Mouse (Mus musculus) small intestine, adult 2 months (tissue): ENCODE results near the gene Zrsr1. TPM values are rescaled to one million over a fixed set of nuclear protein-coding genes. Genes with fewer than 3 reads are reported as not detected.

Experiments
- H3K27ac ChIP-seq: fragments of 200-500 bp; 2 replicates; pipeline ENCODE4 v1.5.1; 2012; ENCODE audit warnings: low read depth, low read length, control low read depth, inconsistent platforms; ENCODE audit not compliant: insufficient read depth
- H3K27me3 ChIP-seq: fragments of 200-500 bp; 2 replicates; pipeline ENCODE4 v1.6.1; 2012; ENCODE audit warnings: mild to moderate bottlenecking, moderate library complexity, low read length, inconsistent platforms; ENCODE audit not compliant: control insufficient read depth, insufficient read depth
- H3K36me3 ChIP-seq: fragments of 200-500 bp; 2 replicates; pipeline ENCODE4 v1.6.1; 2012; ENCODE audit warnings: mild to moderate bottlenecking, low read length, control low read depth, inconsistent platforms; ENCODE audit not compliant: control insufficient read depth, insufficient read depth
- H3K4me1 ChIP-seq: fragments of 200-500 bp; 2 replicates; pipeline ENCODE4 v1.6.1; 2012; ENCODE audit warnings: low read length, inconsistent platforms, mixed read lengths; ENCODE audit not compliant: control insufficient read depth, insufficient read depth, insufficient read length
- H3K4me3 ChIP-seq: fragments of 200-500 bp; 2 replicates; pipeline ENCODE4 v1.5.1; 2012; ENCODE audit warnings: low read depth, mild to moderate bottlenecking, control low read depth, inconsistent platforms, low read length, moderate library complexity
- CTCF ChIP-seq: fragments of 200-500 bp; IDR thresholded peaks from 2 replicates; pipeline ENCODE4 v1.5.1; 2012; ENCODE audit warnings: low read depth, mild to moderate bottlenecking, control low read depth, inconsistent platforms, low read length, moderate library complexity, mixed read lengths; ENCODE audit not compliant: insufficient replicate concordance, insufficient read length; ENCODE audit errors: extremely low read depth
- POLR2A ChIP-seq: fragments of 200-500 bp; IDR thresholded peaks from 2 replicates; pipeline ENCODE4 v1.6.1; 2012; ENCODE audit warnings: low read depth, mild to moderate bottlenecking, control low read depth, inconsistent platforms, low read length, moderate library complexity
- WGBS: fragments of 180-500 bp; shearing (Covaris S2); methylation state at CpG from one replicate; pipeline ENCODE4 v1.1.7; 2018; 5-methylcytosine and 5-hydroxymethylcytosine counted together
- polyA plus RNA-seq: library from polyadenylated mRNA; depleted of rRNA; stranded (reverse); fragments of >200 nt; gene quantifications from 2 replicates; pipeline ENCODE4 v1.2.3, GENCODE M21; 2012

The Zrsr1 gene
- polyA plus RNA-seq, 1 experiment = 3.9 TPM

DNA sequence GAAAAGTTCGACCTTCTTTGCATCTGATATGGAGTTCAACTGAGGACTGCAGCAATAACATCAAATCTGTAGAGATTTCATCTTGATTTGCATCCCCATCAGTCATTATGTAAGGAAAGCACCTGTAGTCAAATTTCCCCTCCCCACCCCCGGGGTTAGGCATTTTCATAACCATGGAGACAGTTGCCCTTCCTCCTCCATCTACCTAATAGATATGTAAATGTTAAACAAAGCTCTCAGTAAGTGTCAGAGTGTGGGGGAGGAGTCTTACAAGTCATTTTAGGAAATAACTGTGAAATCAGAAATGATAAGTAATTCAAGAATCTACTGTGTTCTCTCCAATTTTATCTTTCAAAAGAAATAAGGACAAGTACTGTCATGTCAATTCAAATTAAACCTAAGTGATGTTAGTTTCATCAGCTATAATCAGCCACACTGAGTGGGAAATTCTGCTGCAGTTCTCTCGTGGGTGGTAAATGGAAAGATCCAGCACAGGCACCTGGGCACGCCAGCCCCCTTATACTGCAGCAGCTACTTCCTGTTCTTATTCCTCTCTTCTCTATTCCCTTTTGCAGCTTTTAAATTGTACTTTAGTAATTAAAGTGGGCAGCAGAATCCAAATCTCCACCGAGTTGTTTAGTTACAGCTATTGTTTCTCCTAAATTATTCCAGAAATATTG is 35.2 kb upstream of the Zrsr1 start:
- Histone ChIP-seq H3K4me1 (no peaks in the 10 kb centered on the region), H3K4me3 (no peak overlapping the region), H3K27me3 (no peaks in the 10 kb centered on the region), H3K27ac (no peak overlapping the region), H3K36me3 (no peaks in the 10 kb centered on the region)
- 49% methylated on average over 5 of the region's 5 CpGs for WGBS
- TF ChIP-seq CTCF (no peak), POLR2A (no peak)

DNA sequence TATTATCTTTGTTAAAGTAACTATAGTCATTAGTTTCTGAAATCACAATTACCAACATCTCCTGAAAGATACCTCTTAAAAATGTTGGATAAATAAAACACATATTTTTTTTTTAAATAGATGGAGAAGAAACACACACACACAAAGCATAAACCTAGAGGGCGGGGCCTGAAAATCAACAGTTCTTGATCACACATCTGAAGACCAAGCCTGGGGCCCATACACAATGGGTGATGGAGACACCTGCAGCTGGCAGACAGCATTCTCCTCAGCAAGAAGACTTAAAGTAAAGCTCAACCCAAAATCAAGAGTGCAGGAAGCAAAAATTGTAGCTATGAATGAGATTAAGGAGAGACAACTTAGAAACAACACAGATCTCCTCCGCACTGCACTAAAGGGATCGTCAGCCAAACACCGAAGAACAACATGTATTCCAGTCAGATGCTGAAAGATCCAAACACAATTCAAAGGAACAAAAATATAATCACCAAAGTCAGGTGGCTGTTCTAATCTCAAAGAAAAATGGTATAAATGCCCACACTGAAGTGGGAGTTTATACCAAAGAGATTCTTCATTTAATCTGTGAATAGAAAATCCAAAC is 34.0 kb upstream of the Zrsr1 start:
- no peak overlapping the region for H3K27ac ChIP-seq
- H3K27me3 ChIP-seq = no peaks in the 10 kb centered on the region
- TF ChIP-seq CTCF = no peak
- TF ChIP-seq POLR2A = no peak
- no peaks in the 10 kb centered on the region for H3K4me1 ChIP-seq
- H3K4me3 ChIP-seq = no peak overlapping the region
- no peaks in the 10 kb centered on the region for H3K36me3 ChIP-seq
- WGBS = 93% methylated on average over 4 of the region's 4 CpGs

DNA sequence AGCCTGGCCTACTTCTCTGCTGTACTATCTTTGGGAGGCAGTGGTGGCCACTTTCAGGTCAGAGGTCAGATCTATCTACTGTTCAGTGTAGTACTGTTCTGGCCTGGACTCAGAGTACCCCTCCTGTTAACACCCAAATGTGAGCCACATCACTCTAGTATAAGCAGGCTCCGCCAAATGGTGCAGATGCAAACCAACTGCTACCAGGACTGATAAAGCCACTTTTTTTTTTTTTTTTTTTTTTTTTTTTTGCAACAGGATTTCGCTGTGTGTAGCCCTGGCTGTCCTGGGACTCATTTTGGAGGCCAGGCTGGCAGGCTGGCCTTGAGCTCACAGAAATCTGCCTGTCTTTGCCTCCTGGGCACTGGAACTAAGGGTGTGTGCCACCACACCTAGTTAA is 32.8 kb upstream of the Zrsr1 start:
- H3K4me1 ChIP-seq = no peaks in the 10 kb centered on the region
- H3K4me3 ChIP-seq = no peak overlapping the region
- no peak for TF ChIP-seq CTCF
- no peak for TF ChIP-seq POLR2A
- 81% methylated on average over 2 of the region's 2 CpGs for WGBS
- H3K36me3 ChIP-seq = no peaks in the 10 kb centered on the region
- no peaks in the 10 kb centered on the region for H3K27me3 ChIP-seq
- H3K27ac ChIP-seq = no peak overlapping the region

DNA sequence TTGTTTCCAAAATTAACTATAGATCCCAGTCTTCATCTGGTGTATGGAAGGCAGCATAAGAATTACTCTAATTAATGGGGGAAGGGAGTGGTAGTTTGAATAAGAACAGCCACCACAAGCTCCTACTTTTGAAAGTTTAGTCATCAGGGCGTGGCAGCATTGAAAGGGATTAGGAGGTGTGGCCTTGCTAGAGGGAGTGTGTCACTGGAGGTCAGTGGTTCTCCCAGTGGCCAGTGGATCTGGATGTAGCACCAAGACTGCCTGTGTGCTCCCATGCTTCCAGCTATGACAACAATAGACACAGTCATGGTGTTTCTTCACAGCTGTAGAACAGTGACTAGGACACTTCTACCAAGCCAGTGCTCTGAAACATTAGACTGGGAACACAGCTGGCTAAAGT is 22.7 kb upstream of the Zrsr1 start:
- H3K27ac ChIP-seq = no peak overlapping the region
- WGBS = 89% methylated on average over 1 of the region's 1 CpGs
- TF ChIP-seq CTCF (no peak), POLR2A (no peak)
- no peak overlapping the region for H3K4me3 ChIP-seq
- 0 out of 2 replicates have a peak, but pooled peaks cover 2% of the 10 kb centered on the region for H3K36me3 ChIP-seq
- no peaks in the 10 kb centered on the region for H3K4me1 ChIP-seq
- no peaks in the 10 kb centered on the region for H3K27me3 ChIP-seq

DNA sequence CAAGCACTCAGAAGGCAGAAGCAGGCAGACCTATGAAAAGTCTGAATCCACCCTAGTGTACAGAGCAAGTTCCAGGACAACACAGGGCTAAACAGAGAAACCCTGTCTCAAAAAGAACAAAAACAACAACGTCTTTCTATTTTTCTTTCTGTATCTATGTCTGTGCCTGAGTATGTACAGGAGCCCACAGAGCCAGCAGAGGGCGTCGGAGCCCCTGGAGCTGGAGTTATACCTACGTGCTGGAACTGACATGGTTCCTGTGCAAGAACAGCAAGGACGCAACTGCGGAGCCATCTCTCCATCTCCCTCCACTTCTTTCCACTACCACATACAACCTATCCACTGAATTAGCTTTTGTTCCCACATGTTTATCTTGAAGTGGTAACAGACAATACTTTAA is 21.7 kb upstream of the Zrsr1 start:
- 95% methylated on average over 6 of the region's 6 CpGs for WGBS

DNA sequence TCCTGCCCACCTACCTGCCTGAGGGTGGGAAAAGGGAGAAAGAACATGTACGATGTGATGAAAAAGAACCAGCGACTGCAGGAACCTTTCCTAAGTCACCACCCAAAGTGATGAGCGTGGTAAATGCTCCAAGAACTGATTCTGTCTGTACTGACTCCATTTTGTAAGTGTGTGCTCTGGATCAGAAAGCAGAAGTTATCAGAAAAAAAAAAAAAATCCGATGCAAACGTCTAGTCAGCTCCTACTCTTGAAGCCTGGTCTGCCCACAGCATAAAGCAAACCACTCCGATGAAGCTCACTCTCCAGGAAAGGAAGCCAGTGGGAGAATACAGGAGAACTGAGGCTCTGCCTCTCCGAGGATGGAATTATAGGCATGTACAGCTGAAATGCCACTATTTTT is 19.1 kb upstream of the Zrsr1 start:
- WGBS = 85% methylated on average over 7 of the region's 7 CpGs
- Histone ChIP-seq H3K27ac (no peak overlapping the region), H3K4me3 (no peak overlapping the region)

More for the DNA sequence above, 21.7 kb upstream of the Zrsr1 start:
- Histone ChIP-seq H3K36me3 (peaks cover 3% of the 10 kb centered on the region), H3K4me3 (no peak overlapping the region), H3K27ac (no peak overlapping the region), H3K27me3 (no peaks in the 10 kb centered on the region), H3K4me1 (no peaks in the 10 kb centered on the region)
- TF ChIP-seq CTCF (no peak), POLR2A (no peak)

DNA sequence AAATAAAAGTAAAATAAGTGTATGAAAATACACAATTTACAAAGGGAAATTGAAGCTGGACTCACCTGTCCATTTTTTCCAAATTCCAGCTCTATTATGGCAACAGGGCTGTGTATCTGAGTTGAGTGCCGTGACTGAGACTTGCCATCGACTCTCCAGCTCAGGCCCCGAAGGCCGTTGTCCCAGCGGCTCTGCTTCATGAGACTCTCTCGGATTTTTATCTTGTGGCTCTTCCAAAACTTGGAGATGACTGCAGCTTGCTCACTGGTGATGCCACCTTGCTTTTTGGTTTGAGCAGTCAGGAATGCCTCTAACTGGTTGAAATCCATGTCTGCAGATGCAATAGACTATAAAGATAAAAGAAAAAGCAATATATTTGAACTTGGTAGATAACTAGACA is 15.5 kb upstream of the Zrsr1 start:
- H3K4me3 ChIP-seq = no peak overlapping the region
- H3K36me3 ChIP-seq = peaks cover 7% of the 10 kb centered on the region
- TF ChIP-seq POLR2A (no peak), CTCF (no peak)
- no peaks in the 10 kb centered on the region for H3K4me1 ChIP-seq
- WGBS = 98% methylated on average over 6 of the region's 6 CpGs
- H3K27ac ChIP-seq = no peak overlapping the region
- H3K27me3 ChIP-seq = no peaks in the 10 kb centered on the region

More for the DNA sequence above, 19.1 kb upstream of the Zrsr1 start:
- Histone ChIP-seq H3K36me3 (peaks cover 9% of the 10 kb centered on the region), H3K27me3 (no peaks in the 10 kb centered on the region), H3K4me1 (no peaks in the 10 kb centered on the region)
- no peak for TF ChIP-seq POLR2A
- TF ChIP-seq CTCF = no peak
